Mouse (Mus musculus): ENCODE data around the gene Zfp568.
A peak's percentile ranks its signal among the peaks of the same experiment; 100 is the strongest.
"Not testable (repeated sequence)": the region's sequence is repeated elsewhere in the genome, so short reads cannot be mapped to it uniquely, and the experiment has no call there.

The Zfp568 gene

DNA sequence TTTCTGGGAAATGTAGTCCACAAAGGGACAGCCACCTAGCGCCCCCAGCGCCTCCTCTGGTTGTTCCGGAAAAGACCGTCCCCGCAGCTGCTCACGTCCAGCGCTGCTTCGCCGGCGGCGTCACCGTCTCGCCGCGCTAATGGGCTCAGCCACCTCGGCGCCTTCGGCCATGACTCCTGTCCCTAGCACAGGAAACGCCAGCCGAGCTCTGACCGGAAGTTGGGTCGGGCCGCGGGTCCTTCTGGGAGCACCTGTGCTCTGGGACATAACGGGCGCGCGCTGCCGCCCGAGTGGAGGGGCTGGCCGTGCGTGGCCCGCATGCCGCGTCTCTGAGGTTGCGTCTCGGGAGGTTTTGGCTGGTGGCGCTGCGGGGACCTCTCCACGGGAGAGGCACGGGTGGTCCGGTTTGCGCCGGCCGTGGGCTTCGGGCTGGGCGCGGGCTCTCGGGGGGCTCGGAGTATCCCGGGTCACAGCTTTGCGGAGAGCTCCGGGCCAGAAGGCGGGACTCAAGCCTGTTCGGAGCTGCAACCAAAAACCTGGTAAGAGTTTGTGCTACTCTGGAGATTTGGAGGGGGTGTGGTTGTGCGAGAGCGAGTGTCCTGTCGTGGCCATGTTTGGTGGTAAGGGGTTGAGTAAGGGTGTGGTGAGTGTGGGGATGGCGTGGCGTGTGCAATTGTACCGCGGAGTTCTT lies at the start of gene Zfp568:
Zfp568 (plus strand) TSS at position 266 of the 691 bp plus-strand sequence.
- peak; percentile 95 for DNase-seq (ENCODE audit: low read depth, low spot score)

DNA sequence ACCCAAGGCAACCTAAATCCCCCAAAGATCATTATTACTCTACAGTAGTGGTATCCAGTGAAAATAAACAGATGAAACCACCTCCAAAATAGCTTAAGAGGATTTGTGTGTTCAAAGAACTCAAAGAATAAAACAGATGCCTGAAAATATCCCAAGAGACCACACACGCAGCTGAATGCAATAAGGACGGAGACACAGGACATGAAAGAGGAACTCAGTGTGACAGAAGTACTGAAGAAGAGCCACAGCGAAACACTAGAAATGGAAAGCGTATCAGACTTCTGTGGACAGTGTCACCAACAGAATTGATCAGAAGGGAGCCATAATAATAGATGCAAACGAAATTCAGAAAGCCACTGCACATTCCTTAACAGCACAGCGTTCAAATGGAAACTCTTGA lies 44.9 kb upstream of the Zfp568 start:
- DNase-seq (ENCODE audit: low read depth, low spot score): peak; percentile 76

DNA sequence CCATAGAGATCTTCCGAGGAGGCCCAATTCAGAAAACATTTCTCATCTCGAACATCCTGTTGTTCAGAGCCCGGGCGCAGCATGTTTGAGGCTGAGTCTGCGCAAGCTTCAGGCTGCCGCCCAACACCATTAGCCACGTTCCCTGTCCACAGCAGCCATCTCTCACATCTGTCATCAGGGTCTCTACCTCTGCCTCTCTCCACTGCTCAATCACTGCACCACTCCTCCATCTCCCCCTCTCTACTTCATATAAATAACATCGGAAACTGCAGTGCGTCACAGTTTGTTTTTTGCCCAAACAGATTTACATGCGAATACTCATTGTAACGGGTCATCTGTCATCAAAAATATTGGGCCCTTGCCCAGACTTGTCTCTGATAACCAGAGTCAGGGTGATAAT lies 42.7 kb upstream of the Zfp568 start:
- no peak for DNase-seq (ENCODE audit: low read depth, low spot score)

GRCm38 (mm10) chr7:29942740-29943139 lies 41.0 kb upstream of the Zfp568 start:
- DNase-seq (ENCODE audit: low read depth, low spot score): no peak

DNA sequence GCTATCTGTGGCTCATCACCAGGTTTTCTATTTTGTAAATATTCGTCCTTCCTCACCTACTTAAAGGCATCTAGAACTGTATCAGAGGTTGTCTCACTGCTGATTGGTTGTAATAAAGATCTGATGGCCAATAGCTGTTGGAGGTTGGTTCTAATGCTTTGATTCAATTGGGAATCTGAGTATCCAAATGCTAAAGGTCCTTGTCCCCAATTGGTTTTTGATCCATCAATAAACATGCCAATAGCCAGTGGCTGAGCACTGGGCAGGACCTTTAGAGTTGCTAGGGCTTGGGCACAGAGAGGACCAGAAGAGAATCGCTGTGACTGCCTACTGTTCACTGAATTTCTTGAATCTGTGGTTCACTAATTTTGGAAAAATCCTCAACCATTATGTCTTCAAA lies 40.0 kb upstream of the Zfp568 start:
- DNase-seq (ENCODE audit: low read depth, low spot score): no peak

- DNase-seq (ENCODE audit: low read depth, low spot score): no peak
These were observed 39.6 kb upstream of the Zfp568 start for GRCm38 (mm10) chr7:29944201-29944600.

DNA sequence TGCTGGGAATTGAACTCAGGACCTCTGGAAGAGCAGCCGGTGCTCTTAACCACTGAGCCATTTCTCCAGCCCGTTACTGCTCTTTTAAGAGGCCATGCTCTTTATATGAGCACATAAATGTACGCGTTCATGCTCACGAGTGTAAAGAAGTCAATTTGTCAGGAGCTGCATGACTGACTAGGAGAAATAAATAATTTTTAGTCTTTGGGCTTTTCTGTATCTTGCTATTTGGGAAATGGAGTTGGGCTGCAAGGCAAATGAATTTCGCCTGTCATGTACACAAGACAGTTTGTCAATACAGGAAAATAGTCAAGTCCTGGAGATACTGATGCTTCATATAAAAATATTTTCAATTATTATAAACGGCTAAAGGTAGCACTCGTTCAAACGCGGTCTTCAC lies 30.7 kb upstream of the Zfp568 start:
- no peak for DNase-seq (ENCODE audit: low read depth, low spot score)

- peak; percentile 92 for DNase-seq (ENCODE audit: low read depth, low spot score)
These were observed 30.0 kb upstream of the Zfp568 start, which contains the start of gene Zfp74 for GRCm38 (mm10) chr7:29953513-29954401. TSS of gene Zfp74 (minus strand) at chr7:29954089.

DNA sequence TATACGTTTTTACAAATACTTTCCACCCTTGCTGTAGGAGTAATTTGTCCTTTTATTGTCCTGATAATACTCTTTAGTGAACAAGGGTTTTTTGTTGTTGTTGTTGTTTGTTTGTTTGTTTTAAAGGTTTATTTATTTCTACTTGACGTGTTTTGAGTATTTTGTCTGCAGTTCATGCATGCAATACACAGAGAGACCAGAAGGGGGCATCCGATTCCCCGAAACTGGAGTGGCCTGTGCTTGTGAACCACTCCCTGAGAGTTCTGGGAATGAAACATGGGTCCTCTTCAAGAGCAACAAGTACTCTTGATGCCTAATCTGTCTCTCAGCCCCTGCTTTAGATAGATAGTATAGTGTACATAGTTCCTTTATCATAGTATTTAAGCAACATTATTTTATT lies 29.0 kb upstream of the Zfp568 start:
- peak; percentile 75 for DNase-seq (ENCODE audit: low read depth, low spot score)

GRCm38 (mm10) chr7:29956257-29956656 lies 27.5 kb upstream of the Zfp568 start:
- no peak for DNase-seq (ENCODE audit: low read depth, low spot score)

GRCm38 (mm10) chr7:29958125-29958724 lies 25.5 kb upstream of the Zfp568 start:
- DNase-seq (ENCODE audit: low read depth, low spot score): no peak

DNA sequence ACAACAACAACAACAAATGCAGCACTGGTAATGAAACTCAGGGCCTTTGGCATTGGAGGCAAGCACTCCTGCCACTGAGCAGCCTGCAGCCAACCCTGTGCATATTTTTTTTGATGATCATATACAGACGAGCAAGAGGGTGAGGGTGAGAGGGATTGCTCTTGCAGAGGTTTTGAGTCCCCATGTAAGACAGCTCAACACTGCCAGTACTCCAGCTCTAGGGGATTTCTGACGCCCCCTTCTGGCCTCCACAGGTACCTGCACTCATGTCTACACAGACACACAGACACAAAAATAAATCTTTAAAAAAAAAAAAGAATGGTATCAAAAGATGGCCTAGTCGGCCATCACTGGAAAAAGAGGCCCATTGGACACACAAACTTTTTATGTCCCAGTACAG lies 24.8 kb upstream of the Zfp568 start:
- no peak for DNase-seq (ENCODE audit: low read depth, low spot score)

DNA sequence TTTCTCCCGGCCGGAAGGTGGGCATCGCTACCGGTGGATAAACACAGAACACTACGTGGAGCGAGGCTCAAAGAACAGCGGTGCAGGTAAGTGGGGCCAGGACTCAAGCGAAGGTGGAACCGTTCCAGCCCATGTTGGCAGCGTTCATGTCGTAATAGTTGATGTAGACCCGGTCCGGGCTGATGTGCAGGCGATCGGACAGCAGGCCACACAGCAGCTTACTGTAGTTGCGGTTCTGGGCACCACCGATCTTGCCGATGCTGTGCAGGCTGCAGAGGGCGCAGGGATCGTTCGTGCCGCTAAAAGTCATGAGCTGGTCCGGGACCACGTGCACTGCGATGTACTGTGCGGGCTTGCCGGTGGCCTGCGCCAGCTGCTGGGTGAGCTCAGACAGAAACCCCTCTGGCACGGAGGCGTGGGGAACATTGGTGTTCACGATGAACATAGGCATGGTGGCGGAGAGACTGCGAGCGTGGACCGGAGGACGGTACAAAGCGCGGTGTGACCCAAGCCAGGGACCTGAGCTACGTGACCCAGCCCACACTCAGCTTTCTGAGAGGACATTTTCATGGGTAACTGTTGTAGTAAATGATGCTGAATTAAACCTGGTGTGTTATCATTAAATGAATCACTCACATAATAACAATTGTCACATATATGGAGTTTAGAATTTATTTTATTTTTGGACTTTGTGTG lies 18.5 kb upstream of the Zfp568 start:
- not testable (repeated sequence) for DNase-seq (ENCODE audit: low read depth, low spot score)

- DNase-seq (ENCODE audit: low read depth, low spot score): no peak
These were observed 13.1 kb upstream of the Zfp568 start for GRCm38 (mm10) chr7:29970686-29971085.

- DNase-seq (ENCODE audit: low read depth, low spot score): no peak
These were observed 3.0 kb upstream of the Zfp568 start for GRCm38 (mm10) chr7:29980761-29981160.

DNA sequence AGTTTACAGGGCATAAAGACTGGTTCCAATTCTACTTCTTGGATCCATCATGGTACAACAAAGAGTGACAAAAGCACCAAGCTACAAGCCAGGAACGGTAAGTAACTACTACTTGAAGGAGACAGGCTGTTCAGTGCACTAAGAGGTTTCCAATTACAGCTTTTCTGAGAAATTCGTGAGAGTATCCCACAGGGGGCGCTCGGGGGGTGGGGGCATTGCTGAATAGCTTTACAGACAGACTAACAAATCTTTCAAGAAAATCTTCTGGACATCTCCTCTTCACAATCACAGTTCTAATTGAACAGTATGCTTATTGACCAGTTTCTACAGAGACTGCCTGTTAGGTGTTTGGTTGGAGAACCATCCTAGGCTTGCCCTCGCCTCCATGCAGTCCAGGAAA lies 2.3 kb upstream of the Zfp568 start:
- peak; percentile 49 for DNase-seq (ENCODE audit: low read depth, low spot score)

GRCm38 (mm10) chr7:29981860-29982259 lies 1.9 kb upstream of the Zfp568 start:
- DNase-seq (ENCODE audit: low read depth, low spot score): no peak

- no peak for DNase-seq (ENCODE audit: low read depth, low spot score)
These were observed 1.4 kb upstream of the Zfp568 start for GRCm38 (mm10) chr7:29982341-29982740.

DNA sequence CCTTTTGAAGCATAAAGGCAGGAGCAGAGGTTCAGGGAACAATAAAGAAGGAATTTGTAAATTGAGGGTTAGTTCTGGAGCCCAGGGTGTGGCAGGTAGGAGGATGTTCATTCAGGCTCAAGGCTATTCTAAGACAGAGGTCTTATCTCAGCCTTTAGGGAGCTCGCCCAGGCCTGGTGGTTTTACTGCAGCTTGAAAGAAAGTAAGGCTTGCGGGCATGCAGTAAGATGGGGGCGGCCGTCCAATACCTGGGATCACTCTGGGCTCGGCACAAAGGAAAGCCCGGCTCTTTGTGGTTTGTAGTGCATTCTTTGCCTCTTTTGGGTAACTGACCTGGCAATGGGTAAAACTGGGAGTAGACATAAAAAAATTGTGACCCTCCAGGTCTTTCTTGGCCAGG lies 824 bp upstream of the Zfp568 start:
- DNase-seq (ENCODE audit: low read depth, low spot score): no peak

DNA sequence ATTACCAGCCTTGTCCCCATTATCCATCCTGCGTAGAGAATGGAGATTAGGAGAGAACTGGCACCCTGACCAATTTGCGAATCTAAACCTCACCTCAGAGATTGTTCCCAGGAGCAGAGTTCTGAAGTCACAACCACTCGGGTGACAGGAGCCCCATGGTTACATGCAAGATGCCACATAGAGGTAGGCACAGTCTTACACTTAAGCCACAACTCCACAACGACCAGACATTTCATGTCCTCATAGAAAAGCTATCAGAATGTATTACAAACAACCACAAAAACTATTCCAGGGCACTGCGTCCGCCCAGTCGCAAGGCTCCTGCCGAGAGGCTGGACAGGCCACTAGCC lies 440 bp upstream of the Zfp568 start:
- DNase-seq (ENCODE audit: low read depth, low spot score): no peak

DNA sequence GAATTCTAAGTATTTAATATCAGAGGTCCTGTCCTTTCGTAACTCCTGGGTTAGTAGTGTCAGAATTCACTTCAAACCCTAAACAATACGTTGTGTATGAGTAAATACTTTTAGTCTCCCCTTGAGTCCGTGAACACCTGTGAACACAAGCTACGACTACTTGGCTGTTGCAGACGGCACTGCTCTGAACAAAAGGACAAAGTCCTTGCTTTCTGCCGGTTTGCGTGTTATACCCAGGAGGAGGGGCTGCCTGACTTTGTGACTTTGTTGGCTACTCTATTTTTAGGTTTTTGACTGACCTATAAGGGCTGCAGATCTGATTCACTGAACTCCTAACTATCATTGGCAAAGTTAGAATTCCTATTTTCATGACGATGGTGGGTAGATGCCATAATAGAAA lies 2.3 kb downstream of the Zfp568 start:
- DNase-seq (ENCODE audit: low read depth, low spot score): no peak

DNA sequence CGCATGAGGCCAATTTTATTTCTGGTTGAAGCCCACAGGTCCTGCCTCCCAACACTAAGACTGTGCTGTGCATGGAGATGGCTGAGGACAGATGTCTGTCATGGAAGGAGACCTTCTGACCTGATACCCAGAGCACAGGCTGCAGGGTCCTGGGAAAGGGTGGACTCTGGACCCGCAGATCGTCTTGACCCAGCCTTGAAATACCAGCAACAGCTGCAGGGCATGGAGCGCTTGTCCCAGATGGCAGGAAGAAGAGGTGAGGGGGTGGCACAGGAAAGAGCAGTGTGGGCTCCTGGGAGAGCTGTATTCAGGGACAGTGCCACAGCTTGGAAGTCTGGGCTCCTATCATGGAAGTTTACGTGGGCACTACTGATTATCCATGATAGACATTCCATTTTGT lies 3.8 kb downstream of the Zfp568 start:
- DNase-seq (ENCODE audit: low read depth, low spot score): no peak

All from A20 (cell line).